Mouse (Mus musculus) thymus, postnatal 10 days (tissue): ENCODE data around the gene Slc6a4.
"Not testable (repeated sequence)": the region's sequence is repeated elsewhere in the genome, so short reads cannot be mapped to it uniquely, and the experiment has no call there.

Experiments
- DNase-seq, 2 experiments: peaks; one replicate each; pipeline ENCODE4 v3.0.0; 2021; ENCODE audit warnings: low spot score in 2 of 2

Slc6a4 gene

GRCm38 (mm10) chr11:77019539-77019938 lies 21.1 kb downstream of the Slc6a4 start:
- no peak for DNase-seq

- DNase-seq, result no peak
Observed at GRCm38 (mm10) chr11:77021749-77022396, 23.5 kb downstream of the Slc6a4 start.

- no peak for DNase-seq
Observed at GRCm38 (mm10) chr11:77026559-77026958, 28.2 kb downstream of the Slc6a4 start.

GRCm38 (mm10) chr11:77028157-77028556 lies 29.8 kb downstream of the Slc6a4 start:
- no peak for DNase-seq

- DNase-seq, result no peak
Observed at GRCm38 (mm10) chr11:77031151-77031934, 32.9 kb downstream of the Slc6a4 start.

GRCm38 (mm10) chr11:77041891-77042290 lies 43.5 kb downstream of the Slc6a4 start:
- DNase-seq, result no peak

GRCm38 (mm10) chr11:77042816-77043215 lies 44.4 kb downstream of the Slc6a4 start:
- DNase-seq, result no peak

- no peak for DNase-seq
Observed at GRCm38 (mm10) chr11:77061951-77062350, 63.5 kb downstream of the Slc6a4 start.

GRCm38 (mm10) chr11:77063406-77063805 lies 65.0 kb downstream of the Slc6a4 start:
- DNase-seq, result no peak

GRCm38 (mm10) chr11:77068825-77069224 lies 70.4 kb downstream of the Slc6a4 start:
- DNase-seq, result no peak

GRCm38 (mm10) chr11:77070721-77071120 lies 72.3 kb downstream of the Slc6a4 start:
- DNase-seq, result no peak

- DNase-seq, result not testable (repeated sequence)
Observed at GRCm38 (mm10) chr11:77077331-77077730, 78.9 kb downstream of the Slc6a4 start.

GRCm38 (mm10) chr11:77077792-77078191 lies 79.4 kb downstream of the Slc6a4 start:
- DNase-seq, result peak; percentile 12 to 19

- DNase-seq, result peak; percentile 83 to 87
Observed at GRCm38 (mm10) chr11:77078273-77079134, 80.1 kb downstream of the Slc6a4 start, which contains the start of gene Nsrp1. Nsrp1 (minus strand) TSS chr11:77078435.

GRCm38 (mm10) chr11:77079361-77079760 lies 81.0 kb downstream of the Slc6a4 start:
- DNase-seq, result no peak
